Mouse (Mus musculus): ENCODE measurements at regions not wholly inside any gene's neighbourhood (a gene's known extent, or its start where the extent isn't known, plus 50 kb on each side); places are given as distances from the start of the nearest gene placed in this dataset.

DNA sequence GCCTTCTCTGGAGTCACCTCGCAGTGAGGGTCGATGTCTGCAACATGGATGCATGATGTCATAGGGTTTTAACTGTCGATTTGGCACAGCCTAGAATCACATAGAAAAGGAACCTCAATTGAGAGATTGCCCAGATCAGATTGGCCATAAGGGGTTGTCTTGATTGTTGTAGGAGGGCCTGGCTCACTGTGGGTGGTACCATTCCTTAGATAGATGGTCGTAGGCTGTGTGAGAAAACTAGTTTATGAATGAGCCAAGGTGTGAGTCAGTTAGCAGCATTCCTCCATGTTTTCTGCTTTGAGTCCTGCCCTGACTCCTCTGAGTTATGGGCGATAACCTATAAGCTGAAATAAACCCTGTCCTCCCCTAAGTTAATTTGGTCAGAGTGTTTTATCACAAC lies 343.9 kb downstream of the Phkb start:
- DNase-seq (ENCODE audit: low spot score in 2 of 2) = peak in 1 of 2 experiments; percentile 67

DNA sequence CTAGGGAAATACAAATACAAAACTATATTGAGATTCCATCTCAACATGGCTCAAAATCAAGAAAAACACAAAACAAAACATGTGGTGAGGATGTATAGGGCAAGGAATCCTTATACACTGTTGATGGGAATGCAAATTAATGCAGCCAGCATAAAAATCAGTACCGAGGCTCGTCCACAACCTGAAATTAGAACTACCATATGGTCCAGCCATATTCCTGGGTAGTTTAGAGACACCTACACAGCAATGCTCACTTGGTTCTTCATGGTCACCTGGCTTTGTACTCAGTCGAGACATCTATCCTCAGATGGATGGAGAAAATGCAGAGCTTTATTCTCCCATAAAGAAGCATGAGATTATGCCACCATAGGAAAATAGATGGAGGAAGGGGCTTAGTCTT lies 340.0 kb downstream of the Phkb start:
- no peak for DNase-seq (ENCODE audit: low spot score in 2 of 2)

DNA sequence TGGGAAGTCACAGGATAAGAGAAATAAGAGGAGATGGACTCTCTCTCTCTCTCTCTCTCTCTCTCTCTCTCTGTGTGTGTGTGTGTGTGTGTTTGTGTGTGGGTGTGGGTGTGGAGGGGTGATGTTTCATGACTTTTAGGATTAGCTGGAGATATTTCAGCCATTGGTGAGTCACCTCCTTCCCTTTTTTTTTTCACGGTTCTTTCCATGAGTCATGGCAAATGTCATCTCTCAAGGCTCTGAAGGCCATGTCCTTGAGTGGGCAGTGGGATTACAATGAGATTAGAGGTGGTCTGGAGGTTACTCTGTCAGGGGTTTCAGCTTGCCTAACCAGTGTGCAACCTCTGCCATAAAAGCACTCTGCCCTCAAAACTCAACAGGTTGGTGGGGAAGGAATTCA lies 329.3 kb downstream of the Phkb start:
- DNase-seq (ENCODE audit: low spot score in 2 of 2) = no peak

DNA sequence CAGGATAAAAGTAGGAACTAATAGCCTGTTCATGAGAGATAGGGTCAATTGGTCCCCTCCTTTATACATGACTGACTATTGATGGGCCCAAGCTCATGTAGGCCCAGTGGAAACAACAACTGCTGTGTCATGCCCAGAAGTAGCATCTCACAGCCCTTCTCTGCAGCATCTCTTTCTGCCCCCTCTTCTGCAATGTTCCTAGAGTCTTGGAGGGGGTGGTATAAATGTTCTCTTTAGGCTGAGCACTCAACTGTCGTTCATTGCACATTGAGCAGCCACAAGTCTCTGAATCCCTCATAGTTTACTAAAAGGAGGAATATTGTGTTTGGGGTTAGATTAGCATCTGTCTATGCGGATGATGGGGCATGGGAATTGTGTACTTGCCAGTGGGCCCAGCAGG lies 324.1 kb downstream of the Phkb start:
- no peak for DNase-seq (ENCODE audit: low spot score in 2 of 2)

DNA sequence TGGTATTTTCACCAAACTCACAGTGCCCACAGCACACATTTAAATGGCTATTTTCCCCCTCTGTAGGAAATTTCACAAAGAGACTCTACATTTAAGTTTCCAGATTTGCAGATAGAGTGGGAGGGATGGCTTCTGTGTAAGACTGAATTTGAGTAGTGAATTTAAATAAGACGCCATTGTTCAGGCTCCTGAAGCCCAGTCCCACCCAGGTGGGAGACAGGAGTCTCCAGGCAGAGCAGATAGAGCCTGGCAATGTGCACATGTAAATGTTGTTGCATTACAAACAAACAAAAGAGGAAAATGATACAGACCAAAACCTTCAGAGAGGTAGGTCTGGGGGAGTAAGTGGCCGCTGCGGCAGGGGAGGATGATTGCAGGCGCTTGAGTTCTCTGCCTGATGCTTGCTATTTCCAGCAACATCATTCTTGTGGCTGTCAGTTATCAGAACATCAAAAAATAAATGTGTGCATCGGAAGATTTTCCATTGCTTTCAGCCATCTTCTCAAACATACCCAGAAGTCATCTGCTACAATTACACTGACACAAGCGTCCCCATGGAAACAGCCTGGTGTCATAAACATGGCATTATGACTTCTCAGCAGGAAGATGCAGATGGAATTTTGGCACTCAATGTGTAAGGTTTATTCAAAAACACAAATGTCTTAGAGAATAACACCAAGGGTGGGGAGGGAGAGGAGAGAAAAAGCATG lies 318.5 kb downstream of the Phkb start:
- DNase-seq (ENCODE audit: low spot score in 2 of 2) = peak; percentile 21 to 67

DNA sequence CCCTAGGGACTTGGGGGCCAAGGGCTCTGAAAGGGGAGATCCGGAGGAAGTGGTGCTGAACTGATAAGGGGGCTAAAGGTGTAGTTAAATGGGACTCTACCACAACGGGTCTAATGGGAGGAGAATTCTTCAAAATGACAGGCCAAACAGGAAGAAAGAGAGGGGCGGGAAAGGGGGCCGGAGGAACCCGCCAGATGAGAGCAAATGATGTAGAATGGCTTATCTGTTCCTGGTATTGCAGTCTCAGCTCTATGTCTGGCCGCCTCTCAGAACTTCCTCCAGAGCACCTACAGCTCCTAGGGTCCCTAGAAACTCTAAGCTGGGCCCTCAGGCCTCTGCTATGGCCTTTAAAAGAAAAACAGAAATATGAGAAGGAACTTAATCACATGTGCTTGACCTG lies 306.8 kb downstream of the Phkb start:
- no peak for DNase-seq (ENCODE audit: low spot score in 2 of 2)

DNA sequence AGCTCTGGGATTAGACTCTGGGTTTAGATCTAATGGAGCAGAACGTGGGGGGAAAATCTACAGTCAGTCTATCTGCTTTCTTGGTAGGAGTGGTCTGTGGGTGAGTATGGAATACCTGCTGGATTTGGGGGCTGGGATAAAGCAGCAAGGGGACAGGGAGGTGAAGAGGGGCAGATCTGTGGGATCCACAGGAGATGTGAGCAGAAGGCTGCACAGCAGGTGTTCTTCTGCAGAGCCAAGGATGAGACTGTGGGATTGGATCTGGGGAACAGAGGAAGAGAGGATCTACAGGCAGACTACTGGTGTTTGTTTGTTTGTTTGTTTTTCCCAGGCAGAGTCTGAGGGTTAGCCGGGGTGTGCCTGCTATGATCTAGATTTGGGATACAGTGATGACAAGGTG lies 284.5 kb downstream of the Phkb start:
- no peak for DNase-seq (ENCODE audit: low spot score in 2 of 2)

DNA sequence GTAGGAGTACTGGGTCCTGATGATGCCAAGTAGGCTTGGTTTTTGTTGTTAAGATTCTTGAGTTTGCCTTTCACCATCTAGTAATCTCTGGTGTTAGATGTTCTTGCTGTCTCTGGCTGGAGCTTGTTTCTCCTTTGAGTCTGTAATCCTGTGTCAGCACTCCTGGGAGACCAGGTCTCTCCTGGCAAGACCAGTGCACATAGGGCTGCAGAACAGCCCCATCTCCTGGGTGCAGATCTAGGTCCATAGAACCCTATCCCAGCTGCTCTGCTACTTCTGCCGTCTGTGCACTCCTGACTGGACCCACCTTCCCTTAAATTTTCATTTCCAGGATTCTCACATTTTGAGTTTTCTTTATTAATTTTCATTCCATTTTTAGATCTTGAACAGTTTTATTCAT lies 283.9 kb downstream of the Phkb start:
- DNase-seq (ENCODE audit: low spot score in 2 of 2) = no peak

Measured in left cerebral cortex, adult 8-10 months (tissue).